Mouse (Mus musculus): ENCODE results near the gene Rrh. TPM values are rescaled to one million over a fixed set of nuclear protein-coding genes. Genes with fewer than 3 reads are reported as not detected.

Gene Rrh
- not detected in 2 replicates for polyA plus RNA-seq (2012; ENCODE audit: insufficient read depth, insufficient read length, low replicate concordance, missing spikeins)

GRCm38 (mm10) chr3:129822206-129822775 is at the start of gene Rrh:
Gene Rrh, minus strand, starts transcription at chr3:129822587.
- Histone ChIP-seq H3K27ac (ENCODE audit: insufficient read depth, low read depth, low read length) (no peak within 1 kb of the TSS), H3K4me3 (ENCODE audit: insufficient read depth, low read depth, low read length) (no peak within 1 kb of the TSS), H3K4me1 (ENCODE audit: control insufficient read depth, insufficient read depth, low read length) (peaks cover 2% of the 10 kb centered on the region; the same call in 1 of the 2 replicates)
- WGBS = 55% methylated on average over 11 of the region's 11 CpGs
- TF ChIP-seq POLR2A (IDR thresholded peaks at IDR 0.05; ENCODE audit: insufficient read depth, low read depth, low read length) = no peak

- no peak overlapping the region for H3K4me3 ChIP-seq (ENCODE audit: insufficient read depth, low read depth, low read length)
- no peaks in the 10 kb centered on the region for H3K4me1 ChIP-seq (ENCODE audit: control insufficient read depth, insufficient read depth, low read length)
- no peak overlapping the region for H3K27ac ChIP-seq (ENCODE audit: insufficient read depth, low read depth, low read length)
- WGBS = 49% methylated on average over 14 of the region's 14 CpGs
- TF ChIP-seq POLR2A (IDR thresholded peaks at IDR 0.05; ENCODE audit: insufficient read depth, low read depth, low read length) (no peak), CTCF (IDR thresholded peaks at IDR 0.05; ENCODE audit: insufficient read depth, low read depth, low read length) (no peak)
Measured at GRCm38 (mm10) chr3:129863698-129864097, 41.3 kb upstream of the Rrh start.

GRCm38 (mm10) chr3:129862592-129862991 is 40.2 kb upstream of the Rrh start:
- 68% methylated on average over 2 of the region's 2 CpGs for WGBS
- Histone ChIP-seq H3K4me1 (ENCODE audit: control insufficient read depth, insufficient read depth, low read length) (no peaks in the 10 kb centered on the region), H3K4me3 (ENCODE audit: insufficient read depth, low read depth, low read length) (no peak overlapping the region), H3K27ac (ENCODE audit: insufficient read depth, low read depth, low read length) (no peak overlapping the region)
- no peak for TF ChIP-seq CTCF (IDR thresholded peaks at IDR 0.05; ENCODE audit: insufficient read depth, low read depth, low read length)
- TF ChIP-seq POLR2A (IDR thresholded peaks at IDR 0.05; ENCODE audit: insufficient read depth, low read depth, low read length) = no peak

- Histone ChIP-seq H3K4me1 (ENCODE audit: control insufficient read depth, insufficient read depth, low read length) (no peaks in the 10 kb centered on the region), H3K27ac (ENCODE audit: insufficient read depth, low read depth, low read length) (no peak overlapping the region), H3K4me3 (ENCODE audit: insufficient read depth, low read depth, low read length) (no peak overlapping the region)
- 83% methylated on average over 7 of the region's 7 CpGs for WGBS
- TF ChIP-seq POLR2A (IDR thresholded peaks at IDR 0.05; ENCODE audit: insufficient read depth, low read depth, low read length) = no peak
- no peak for TF ChIP-seq CTCF (IDR thresholded peaks at IDR 0.05; ENCODE audit: insufficient read depth, low read depth, low read length)
Measured at GRCm38 (mm10) chr3:129846846-129847245, 24.5 kb upstream of the Rrh start.

GRCm38 (mm10) chr3:129845868-129846267 is 23.5 kb upstream of the Rrh start:
- Histone ChIP-seq H3K27ac (ENCODE audit: insufficient read depth, low read depth, low read length) (no peak overlapping the region), H3K4me3 (ENCODE audit: insufficient read depth, low read depth, low read length) (no peak overlapping the region), H3K4me1 (ENCODE audit: control insufficient read depth, insufficient read depth, low read length) (no peaks in the 10 kb centered on the region)
- WGBS = 86% methylated on average over 2 of the region's 2 CpGs
- no peak for TF ChIP-seq POLR2A (IDR thresholded peaks at IDR 0.05; ENCODE audit: insufficient read depth, low read depth, low read length)
- no peak for TF ChIP-seq CTCF (IDR thresholded peaks at IDR 0.05; ENCODE audit: insufficient read depth, low read depth, low read length)

GRCm38 (mm10) chr3:129838017-129838416 is 15.6 kb upstream of the Rrh start:
- Histone ChIP-seq H3K27ac (ENCODE audit: insufficient read depth, low read depth, low read length) (no peak overlapping the region), H3K4me3 (ENCODE audit: insufficient read depth, low read depth, low read length) (no peak overlapping the region), H3K4me1 (ENCODE audit: control insufficient read depth, insufficient read depth, low read length) (no peaks in the 10 kb centered on the region)
- WGBS = 51% methylated on average over 7 of the region's 7 CpGs
- TF ChIP-seq CTCF (IDR thresholded peaks at IDR 0.05; ENCODE audit: insufficient read depth, low read depth, low read length) (no peak), POLR2A (IDR thresholded peaks at IDR 0.05; ENCODE audit: insufficient read depth, low read depth, low read length) (no peak)

GRCm38 (mm10) chr3:129836965-129837364 is 14.6 kb upstream of the Rrh start:
- Histone ChIP-seq H3K4me3 (ENCODE audit: insufficient read depth, low read depth, low read length) (no peak overlapping the region), H3K27ac (ENCODE audit: insufficient read depth, low read depth, low read length) (no peak overlapping the region), H3K4me1 (ENCODE audit: control insufficient read depth, insufficient read depth, low read length) (no peaks in the 10 kb centered on the region)
- 89% methylated on average over 6 of the region's 6 CpGs for WGBS
- TF ChIP-seq POLR2A (IDR thresholded peaks at IDR 0.05; ENCODE audit: insufficient read depth, low read depth, low read length) (no peak), CTCF (IDR thresholded peaks at IDR 0.05; ENCODE audit: insufficient read depth, low read depth, low read length) (no peak)

GRCm38 (mm10) chr3:129836051-129836697 is 13.8 kb upstream of the Rrh start:
- no peak for TF ChIP-seq CTCF (IDR thresholded peaks at IDR 0.05; ENCODE audit: insufficient read depth, low read depth, low read length)
- 11% methylated on average over 11 of the region's 11 CpGs for WGBS
- Histone ChIP-seq H3K27ac (ENCODE audit: insufficient read depth, low read depth, low read length) (no peak overlapping the region), H3K4me1 (ENCODE audit: control insufficient read depth, insufficient read depth, low read length) (no peaks in the 10 kb centered on the region), H3K4me3 (ENCODE audit: insufficient read depth, low read depth, low read length) (no peak overlapping the region)

- Histone ChIP-seq H3K27ac (ENCODE audit: insufficient read depth, low read depth, low read length) (no peak within 1 kb of the TSS), H3K4me1 (ENCODE audit: control insufficient read depth, insufficient read depth, low read length) (no peaks in the 10 kb centered on the region), H3K4me3 (ENCODE audit: insufficient read depth, low read depth, low read length) (no peak within 1 kb of the TSS)
- TF ChIP-seq CTCF (IDR thresholded peaks at IDR 0.05; ENCODE audit: insufficient read depth, low read depth, low read length) (no peak), POLR2A (IDR thresholded peaks at IDR 0.05; ENCODE audit: insufficient read depth, low read depth, low read length) (no peak)
- WGBS = 56% methylated on average over 6 of the region's 6 CpGs
Measured at GRCm38 (mm10) chr3:129835388-129835934, 13.1 kb upstream of the Rrh start, which contains the start of gene Cfi. Gene Cfi, plus strand, starts transcription at chr3:129835884.

All from olfactory bulb, adult 2 months (tissue).